Mouse (Mus musculus) fat pad, adult 2 months (tissue): ENCODE measurements at regions not wholly inside any gene's neighbourhood (a gene's known extent, or its start where the extent isn't known, plus 50 kb on each side); places are given as distances from the start of the nearest gene placed in this dataset.
A peak's percentile ranks its signal among the peaks of the same experiment; 100 is the strongest.

ENCODE experiments used
- DNase-seq: peaks from one replicate; pipeline ENCODE4 v3.0.0-alpha.2; 2011; ENCODE audit warnings: low read depth, low spot score; ENCODE audit errors: extremely low read depth

DNA sequence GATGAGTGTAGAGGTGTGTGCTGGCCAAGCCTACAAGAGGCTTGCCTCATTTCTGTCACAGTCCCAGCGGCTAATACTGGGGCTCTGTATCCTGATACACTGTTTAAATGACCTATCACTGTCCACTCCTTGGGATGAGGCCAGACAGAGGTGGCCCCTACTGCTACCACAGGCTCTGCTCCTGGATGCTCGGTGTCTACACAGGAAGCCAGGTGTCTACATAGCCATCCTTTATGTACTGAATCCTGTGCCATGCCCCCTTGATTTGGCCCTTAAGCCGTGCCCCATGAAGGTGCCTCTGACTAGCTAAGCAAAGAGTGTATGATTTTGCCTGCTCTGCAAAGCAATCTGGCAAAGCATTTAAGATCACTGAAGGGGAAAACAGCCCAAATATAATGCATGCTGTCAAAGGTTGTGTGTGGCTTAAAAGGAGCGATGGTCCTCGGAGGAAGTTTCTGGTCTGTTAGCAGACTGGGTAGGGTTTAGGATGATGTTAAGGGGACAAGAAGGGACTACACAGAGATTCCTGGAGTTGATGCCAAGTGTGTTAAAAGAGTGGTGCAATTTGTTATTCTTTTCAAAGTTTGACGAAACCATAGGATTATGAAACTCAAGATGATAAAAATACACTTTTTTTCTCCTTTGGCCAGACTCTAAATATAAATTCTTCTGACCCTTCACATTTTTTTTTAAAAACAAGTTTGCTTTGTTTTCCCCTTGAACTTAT lies 104.2 kb downstream of the E030025P04Rik start:
- DNase-seq, result no peak

DNA sequence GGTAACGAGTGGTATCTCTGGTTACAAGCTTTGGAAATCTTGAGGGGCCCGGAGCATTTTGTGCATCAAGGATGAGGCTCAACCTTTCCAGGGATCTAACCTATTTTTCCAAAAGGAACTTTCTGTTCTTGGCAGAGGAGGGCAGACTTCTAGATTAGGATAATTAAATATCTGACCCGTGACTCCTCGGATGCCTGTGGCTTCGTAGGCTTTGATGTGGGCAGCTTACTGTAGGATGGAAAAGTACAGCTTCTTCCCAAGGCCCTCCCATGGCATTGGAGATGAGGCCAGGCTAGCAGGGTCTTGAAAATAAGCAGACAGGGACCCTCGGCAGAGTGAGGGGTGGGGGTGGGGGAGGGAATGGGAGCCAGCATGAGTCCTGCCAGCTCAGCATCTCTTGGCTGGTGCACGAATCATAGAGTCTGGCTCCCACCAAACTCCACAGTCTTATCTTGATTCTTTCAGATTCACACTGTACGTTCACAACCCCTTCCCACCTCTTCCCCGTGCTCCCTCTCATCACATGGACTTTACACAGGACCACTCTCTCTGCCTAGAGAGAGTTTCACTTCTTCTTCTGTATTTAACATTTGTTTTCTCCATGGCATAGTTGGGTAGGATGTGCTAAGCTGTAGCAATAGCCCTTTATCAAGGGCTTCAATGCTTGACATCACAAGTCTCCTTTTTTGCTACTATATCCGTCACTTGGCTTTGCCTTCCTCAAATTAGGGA lies 104.9 kb downstream of the E030025P04Rik start:
- DNase-seq, result peak; percentile 16

DNA sequence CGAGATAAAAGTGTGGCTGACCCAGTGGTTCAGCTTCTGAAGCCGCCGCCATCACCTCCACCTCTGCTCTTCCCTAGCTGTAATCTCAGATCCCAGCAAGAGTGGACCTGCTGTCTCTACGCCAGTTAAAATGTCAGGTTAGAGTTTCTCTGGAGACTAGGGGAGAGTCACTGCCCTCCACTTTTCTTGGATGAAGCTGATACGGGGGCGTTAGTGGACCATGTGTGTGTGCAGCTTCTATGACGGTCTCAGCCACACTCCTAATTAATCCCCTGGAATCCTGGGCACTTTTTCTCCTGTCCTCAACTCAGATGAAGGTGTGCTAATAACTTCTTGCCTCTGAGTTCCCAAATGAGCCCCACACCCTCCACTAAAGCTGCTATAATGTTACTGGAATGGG lies 106.0 kb downstream of the E030025P04Rik start:
- DNase-seq, result no peak

DNA sequence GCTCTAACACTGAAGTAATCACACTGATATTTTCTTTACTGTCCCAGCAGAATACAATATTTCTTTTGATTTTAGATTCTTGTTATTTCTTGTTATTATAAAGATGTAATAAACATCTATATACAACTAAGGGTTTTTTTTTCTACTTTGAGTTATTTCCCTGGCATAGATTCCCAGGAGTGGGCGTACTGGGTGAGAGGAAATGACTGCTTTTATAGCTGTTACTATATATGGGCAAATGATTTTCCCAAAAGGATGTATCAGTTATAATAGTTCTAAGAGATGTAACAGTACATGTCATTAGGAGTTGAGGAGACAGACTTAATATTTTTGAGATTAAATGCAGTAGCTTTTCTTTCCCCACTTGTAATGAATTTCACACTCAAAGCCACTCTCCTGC lies 109.6 kb downstream of the E030025P04Rik start:
- no peak for DNase-seq

DNA sequence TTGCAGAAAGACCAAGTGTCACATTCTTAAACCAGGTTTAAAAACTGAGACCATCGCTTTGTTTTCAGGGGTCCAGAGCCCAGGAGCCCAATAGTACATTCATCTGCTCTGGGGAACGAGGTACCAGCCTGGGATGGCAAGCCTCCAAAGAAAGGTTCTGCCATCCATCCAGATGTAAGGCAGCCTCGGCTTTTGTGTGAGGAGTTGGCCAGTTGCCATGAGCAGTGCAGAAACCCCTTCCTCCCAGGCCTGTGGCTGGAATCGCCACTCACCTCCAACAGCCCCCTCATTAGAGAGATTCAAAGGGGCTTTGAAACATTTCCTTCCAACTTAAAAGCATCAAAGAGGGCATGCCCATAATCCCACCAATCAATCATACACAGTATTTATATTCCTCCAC lies 110.1 kb downstream of the E030025P04Rik start:
- DNase-seq, result no peak

DNA sequence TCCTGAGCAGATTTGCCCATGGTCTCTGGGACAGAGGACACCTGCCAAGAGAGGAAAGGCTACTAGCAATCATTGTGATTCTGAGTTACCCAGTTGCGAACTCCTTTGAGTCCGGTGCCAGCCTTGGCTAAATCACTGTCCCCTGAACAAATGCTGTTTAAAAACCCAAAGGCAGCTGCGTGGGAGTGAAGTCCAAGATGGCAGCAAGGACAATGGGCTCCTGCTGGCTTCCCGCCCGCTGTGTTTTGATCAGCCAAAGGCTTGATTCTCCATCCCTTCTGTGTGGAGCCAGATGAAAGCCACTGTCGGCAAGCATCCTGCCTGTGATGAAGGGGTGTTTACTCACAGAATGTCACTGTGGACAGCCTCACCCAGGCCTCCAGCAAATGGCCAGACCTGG lies 111.4 kb downstream of the E030025P04Rik start:
- DNase-seq, result no peak

DNA sequence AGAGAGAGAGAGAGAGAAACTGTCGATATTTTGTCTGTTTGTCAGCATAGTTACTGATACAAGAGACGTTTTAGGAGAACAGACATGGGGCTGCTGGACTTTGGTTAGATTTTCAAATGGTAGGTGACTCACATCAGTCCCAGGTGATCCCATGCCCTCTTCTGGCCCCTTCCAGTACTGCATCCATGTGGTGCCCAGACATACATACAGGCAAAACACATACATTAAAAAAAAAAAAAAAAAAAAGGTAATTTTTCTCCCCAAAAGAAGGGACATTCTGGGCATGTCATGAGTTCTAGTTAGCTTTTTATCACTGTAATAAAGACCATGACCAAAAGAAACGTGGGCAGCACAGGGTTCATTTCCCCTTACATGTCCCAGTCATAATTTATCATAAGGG lies 110.3 kb downstream of the Axin2 start:
- DNase-seq, result no peak

DNA sequence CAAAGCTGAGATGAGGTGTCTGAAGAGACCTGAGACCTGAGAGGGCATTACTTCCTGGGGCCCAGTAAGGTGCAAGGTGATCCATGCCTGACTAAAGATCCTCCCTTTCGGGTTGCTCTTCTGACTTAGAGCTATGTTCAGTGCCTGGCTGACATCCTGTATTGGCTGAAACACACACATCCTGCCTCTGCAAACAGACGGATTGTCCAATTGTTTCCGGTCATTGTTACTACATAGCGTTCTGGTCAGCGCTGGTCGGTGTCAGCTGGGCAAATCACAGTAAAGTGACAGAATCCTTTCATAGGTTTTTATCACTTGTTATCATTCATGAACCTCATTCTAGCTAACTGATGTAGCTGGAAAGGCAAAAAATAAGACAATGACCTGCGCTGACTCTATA lies 109.7 kb downstream of the Axin2 start:
- no peak for DNase-seq

DNA sequence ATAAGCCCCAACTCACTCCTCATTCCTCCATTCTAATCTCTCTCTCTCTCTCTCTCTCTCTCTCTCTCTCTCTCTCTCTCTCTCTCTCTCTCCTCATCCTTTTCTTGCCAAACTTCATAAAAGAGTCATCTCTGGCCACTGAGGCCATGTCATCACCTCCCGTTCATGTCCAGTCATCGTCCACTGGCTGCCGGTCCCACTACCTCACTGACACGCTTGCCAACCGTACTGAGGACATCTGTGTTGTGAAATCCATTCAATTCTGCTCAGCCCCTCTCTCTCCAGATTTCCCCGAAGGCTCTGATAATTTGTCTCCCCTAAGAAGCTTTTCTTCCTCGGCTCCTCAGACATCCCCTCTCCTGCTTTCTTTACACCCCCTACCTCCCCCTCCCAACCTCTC lies 94.7 kb downstream of the Axin2 start:
- DNase-seq, result no peak

DNA sequence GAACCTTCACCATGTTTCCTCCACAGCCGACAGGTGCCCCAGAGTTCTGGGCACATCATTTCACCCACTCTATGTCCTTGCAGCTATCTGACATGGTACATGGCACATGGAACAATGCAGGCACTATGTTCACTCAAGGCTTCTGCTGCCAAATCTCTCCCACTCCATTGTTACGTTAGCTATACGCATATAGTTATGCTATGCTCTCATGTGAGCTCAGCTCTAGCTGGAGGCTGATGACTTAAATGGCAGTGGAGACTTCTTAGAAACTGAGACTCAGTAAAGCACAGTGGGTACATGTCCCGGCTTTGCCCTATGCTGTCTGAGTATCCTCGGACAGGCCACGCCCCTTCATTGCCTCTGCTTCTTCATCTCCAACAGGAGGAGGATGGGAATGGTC lies 91.0 kb downstream of the Axin2 start:
- DNase-seq, result peak; percentile 97

DNA sequence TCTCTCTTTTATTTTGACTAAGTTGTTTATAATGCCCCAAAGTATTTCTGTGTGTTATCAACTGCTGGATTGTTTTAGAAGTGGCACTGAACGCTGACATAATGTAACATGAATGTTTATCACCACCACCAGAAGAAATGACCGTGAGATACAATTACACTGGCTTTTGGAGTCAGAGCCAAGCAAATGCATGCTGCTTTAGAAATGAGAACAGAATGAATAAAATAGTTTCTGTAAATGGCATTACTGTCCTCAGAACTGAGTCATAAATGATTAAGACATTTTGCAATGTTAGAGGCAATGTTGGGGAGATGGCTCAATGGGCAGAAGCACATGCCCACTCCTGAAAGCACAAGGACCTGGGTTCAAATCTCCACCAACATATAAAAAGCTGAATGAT lies 88.7 kb downstream of the Axin2 start:
- no peak for DNase-seq

DNA sequence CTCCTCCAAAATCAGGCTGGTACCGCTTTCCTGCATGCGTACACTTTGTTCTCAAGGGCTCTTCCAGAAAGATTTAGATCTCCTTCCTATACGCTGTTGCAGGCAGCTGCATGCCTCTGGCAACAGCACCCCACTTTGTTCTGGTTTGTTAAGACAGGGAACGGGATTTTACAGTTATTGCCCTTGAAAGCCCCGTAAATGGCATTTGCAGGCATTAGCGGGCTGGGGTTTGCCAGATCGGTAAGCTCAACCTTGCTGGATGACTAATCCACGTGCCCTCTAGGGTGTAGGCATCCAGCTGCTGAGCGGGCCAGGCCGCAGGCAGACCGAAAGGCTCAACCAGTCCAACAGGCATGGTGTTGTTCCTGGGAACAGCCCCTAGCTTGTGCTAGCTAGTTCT lies 85.5 kb downstream of the Axin2 start:
- DNase-seq, result peak; percentile 95
